Mouse (Mus musculus): ENCODE results near the gene Gpatch2.

GRCm38 (mm10) chr1:187315821-187316220 lies 100.5 kb downstream of the Gpatch2 start:
- no peak for TF ChIP-seq CTCF (conservative IDR thresholded peaks at IDR 0.05; ENCODE audit: low read length)
- no peak for TF ChIP-seq POU5F1 (IDR thresholded peaks at IDR 0.05; ENCODE audit: borderline replicate concordance, low read length)
